Mouse (Mus musculus) stomach, embryonic 16.5 days (tissue): ENCODE measurements around the gene Eml3. TPM values are rescaled to one million over a fixed set of nuclear protein-coding genes. Genes with fewer than 3 reads are reported as not detected.

Experiments used
- ATAC-seq: fragments of 200-750 bp; cut with Nextera tagmentation; 2 replicates; pipeline ENCODE4 v1.8.0; 2017; ENCODE audit warnings: moderate number of reproducible peaks, moderate TSS enrichment; ENCODE audit not compliant: insufficient read depth, low FRiP score
- H3K27ac ChIP-seq: fragments of 300-500 bp; sonication (generic); 2 replicates; pipeline ENCODE4 v1.5.1; 2014; ENCODE audit warnings: low read length
- H3K27me3 ChIP-seq: fragments of 300-500 bp; sonication (generic); 2 replicates; pipeline ENCODE4 v1.6.1; 2014; ENCODE audit warnings: low read length, control low read depth, mixed read lengths; ENCODE audit not compliant: control insufficient read depth, insufficient read depth
- H3K36me3 ChIP-seq: fragments of 300-500 bp; sonication (generic); 2 replicates; pipeline ENCODE4 v1.6.1; 2014; ENCODE audit warnings: low read length; ENCODE audit not compliant: control insufficient read depth, insufficient read depth
- H3K4me1 ChIP-seq: fragments of 300-500 bp; sonication (generic); 2 replicates; pipeline ENCODE4 v1.6.1; 2014; ENCODE audit warnings: low read length, control low read depth, mixed read lengths; ENCODE audit not compliant: control insufficient read depth, insufficient read depth
- H3K4me2 ChIP-seq: fragments of 300-500 bp; sonication (generic); 2 replicates; pipeline ENCODE4 v1.6.1; 2014; ENCODE audit warnings: low read depth, low read length, mixed read lengths
- H3K4me3 ChIP-seq: fragments of 300-500 bp; sonication (generic); replicated peaks from 2 replicates; pipeline ENCODE4 v1.5.1; 2014; ENCODE audit warnings: mild to moderate bottlenecking, low read length
- H3K9ac ChIP-seq: fragments of 300-500 bp; sonication (generic); 2 replicates; pipeline ENCODE4 v1.6.1; 2014; ENCODE audit warnings: low read length
- H3K9me3 ChIP-seq: fragments of 300-500 bp; sonication (generic); replicated peaks from 2 replicates; pipeline ENCODE4 v1.6.1; 2016; ENCODE audit warnings: low read length, control low read depth; ENCODE audit not compliant: control insufficient read depth
- WGBS: fragments of 180-500 bp; shearing (Covaris S2); extraction: QIAGEN DNeasy Blood & Tissue Kit; methylation state at CpG from one replicate; pipeline ENCODE4 v1.1.7; 2014; 5-methylcytosine and 5-hydroxymethylcytosine counted together
- polyA plus RNA-seq: library from polyadenylated mRNA; unstranded; fragments of >200 nt; fragmentation: Nextera tagmentation; extraction: Ambion mirVana; gene quantifications from 2 replicates; pipeline ENCODE4 v1.2.1, GENCODE M21; 2015

Gene Eml3
- polyA plus RNA-seq, 1 experiment from 2014 or later, result 28.5 TPM

- H3K4me2 ChIP-seq, result peak overlapping the region; percentile 20
- H3K4me3 ChIP-seq, result no peak overlapping the region
- peak overlapping the region; percentile 90 for H3K27ac ChIP-seq
- peaks cover 69% of the 10 kb centered on the region for H3K4me1 ChIP-seq
- ATAC-seq, result peak; percentile 6; the same call in 1 of the 2 replicates
- peaks cover 5% of the 10 kb centered on the region; the same call in 1 of the 2 replicates for H3K36me3 ChIP-seq
- H3K9ac ChIP-seq, result no peak overlapping the region; the same call in 1 of the 2 replicates
- 10% methylated on average over 7 of the region's 7 CpGs for WGBS
- no peaks in the 10 kb centered on the region for H3K9me3 ChIP-seq
- no peaks in the 10 kb centered on the region for H3K27me3 ChIP-seq
Observed at GRCm38 (mm10) chr19:8984255-8984868, 55.0 kb downstream of the Eml3 start.

- H3K27me3 ChIP-seq, result no peaks in the 10 kb centered on the region
- no peaks in the 10 kb centered on the region for H3K9me3 ChIP-seq
- H3K36me3 ChIP-seq, result no peaks in the 10 kb centered on the region
- no peak overlapping the region for H3K4me2 ChIP-seq
- no peak overlapping the region for H3K4me3 ChIP-seq
- no peak overlapping the region for H3K27ac ChIP-seq
- ATAC-seq, result no peak
- H3K9ac ChIP-seq, result no peak overlapping the region
- peaks cover 63% of the 10 kb centered on the region for H3K4me1 ChIP-seq
- WGBS, result 56% methylated on average over 5 of the region's 5 CpGs
Observed at GRCm38 (mm10) chr19:8985891-8986290, 56.5 kb downstream of the Eml3 start.

- peak overlapping the region; percentile 97 for H3K9ac ChIP-seq
- no peaks in the 10 kb centered on the region for H3K27me3 ChIP-seq
- 44% methylated on average over 2 of the region's 2 CpGs for WGBS
- H3K4me1 ChIP-seq, result peaks cover 67% of the 10 kb centered on the region
- H3K4me2 ChIP-seq, result 0 out of 2 replicates have a peak overlapping the region, but pooled peaks have one; percentile 7
- H3K27ac ChIP-seq, result peak overlapping the region; percentile 99
- H3K4me3 ChIP-seq, result no peak overlapping the region
- no peaks in the 10 kb centered on the region for H3K36me3 ChIP-seq
- no peak for ATAC-seq
- H3K9me3 ChIP-seq, result no peaks in the 10 kb centered on the region
Observed at GRCm38 (mm10) chr19:8987816-8988215, 58.5 kb downstream of the Eml3 start.

- no peak for ATAC-seq
- H3K4me3 ChIP-seq, result peak overlapping the region; percentile 87
- peaks cover 68% of the 10 kb centered on the region for H3K4me1 ChIP-seq
- H3K27ac ChIP-seq, result peak overlapping the region; percentile 99
- H3K27me3 ChIP-seq, result no peaks in the 10 kb centered on the region
- no peaks in the 10 kb centered on the region for H3K9me3 ChIP-seq
- 24% methylated on average over 15 of the region's 15 CpGs for WGBS
- no peaks in the 10 kb centered on the region for H3K36me3 ChIP-seq
- peak overlapping the region; percentile 76 for H3K4me2 ChIP-seq
- H3K9ac ChIP-seq, result peak overlapping the region; percentile 97
Observed at GRCm38 (mm10) chr19:8988346-8989065, 59.2 kb downstream of the Eml3 start.

- peak within 1 kb of the TSS; percentile 97 for H3K9ac ChIP-seq
- H3K9me3 ChIP-seq, result no peaks in the 10 kb centered on the region
- peak within 1 kb of the TSS; percentile 99 for H3K27ac ChIP-seq
- peak; percentile 65 for ATAC-seq
- peak within 1 kb of the TSS; percentile 76 for H3K4me2 ChIP-seq
- H3K27me3 ChIP-seq, result no peaks in the 10 kb centered on the region
- WGBS, result under 1% methylated on average over 42 of the region's 42 CpGs
- peak within 1 kb of the TSS; percentile 87 for H3K4me3 ChIP-seq
- no peaks in the 10 kb centered on the region for H3K36me3 ChIP-seq
- peaks cover 68% of the 10 kb centered on the region for H3K4me1 ChIP-seq
Observed at GRCm38 (mm10) chr19:8989066-8989566, 59.8 kb downstream of the Eml3 start, which contains the start of gene Ahnak. Gene Ahnak, plus strand, starts transcription at chr19:8989284.

- H3K9ac ChIP-seq, result peak overlapping the region; percentile 97
- peak overlapping the region; percentile 76 for H3K4me2 ChIP-seq
- no peaks in the 10 kb centered on the region for H3K9me3 ChIP-seq
- H3K4me3 ChIP-seq, result peak overlapping the region; percentile 87
- peak overlapping the region; percentile 99 for H3K27ac ChIP-seq
- ATAC-seq, result peak; percentile 80
- under 1% methylated on average over 53 of the region's 53 CpGs for WGBS
- peaks cover 62% of the 10 kb centered on the region for H3K4me1 ChIP-seq
- H3K36me3 ChIP-seq, result no peaks in the 10 kb centered on the region
- no peaks in the 10 kb centered on the region for H3K27me3 ChIP-seq
Observed at GRCm38 (mm10) chr19:8989567-8990431, 60.4 kb downstream of the Eml3 start.

- no peaks in the 10 kb centered on the region for H3K9me3 ChIP-seq
- H3K27ac ChIP-seq, result peak overlapping the region; percentile 99
- peak overlapping the region; percentile 87 for H3K4me3 ChIP-seq
- no peaks in the 10 kb centered on the region for H3K27me3 ChIP-seq
- 12% methylated on average over 15 of the region's 15 CpGs for WGBS
- H3K4me1 ChIP-seq, result peaks cover 62% of the 10 kb centered on the region
- no peaks in the 10 kb centered on the region for H3K36me3 ChIP-seq
- peak overlapping the region; percentile 76 for H3K4me2 ChIP-seq
- H3K9ac ChIP-seq, result peak overlapping the region; percentile 97
- peak; percentile 61 for ATAC-seq
Observed at GRCm38 (mm10) chr19:8990432-8991102, 61.2 kb downstream of the Eml3 start.
